ENCODE assay signal across 10 mouse cellular contexts in the genomic region with DNA sequence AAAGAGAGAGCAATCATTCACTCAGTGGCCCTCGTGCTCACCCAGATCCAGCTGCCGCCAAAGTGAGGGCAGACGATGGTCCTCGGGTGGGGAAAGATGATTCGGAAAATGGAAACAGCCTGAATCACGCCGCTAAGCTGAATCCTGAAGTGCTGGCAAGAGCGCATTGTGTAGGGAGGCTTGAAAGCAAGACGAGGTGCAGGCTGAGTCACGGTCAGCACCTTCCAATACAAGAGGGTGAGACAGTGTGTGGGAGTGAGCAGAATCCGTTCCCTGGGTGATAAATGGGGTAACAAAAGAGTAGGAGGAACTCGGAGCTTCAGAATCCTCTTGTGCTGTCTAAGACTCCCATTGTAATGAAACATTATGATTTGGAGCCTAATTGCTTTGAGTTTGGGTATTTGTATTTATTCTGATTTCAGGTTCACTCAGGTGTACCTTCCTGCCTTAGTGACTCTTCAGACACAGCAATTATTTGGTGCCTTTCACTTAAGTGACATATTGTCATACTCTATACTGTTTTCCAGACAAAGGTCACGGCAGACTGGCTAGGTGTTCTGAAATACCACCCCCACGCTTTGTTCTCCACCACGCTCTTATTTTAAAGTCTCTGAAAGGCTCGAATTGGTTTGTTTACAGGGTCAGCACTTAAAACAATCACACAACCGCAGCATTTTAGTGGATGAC.
DNase-seq lines count a peak whose midpoint lies in the region; ATAC-seq lines count a peak whose summit lies in the region.
"Had no signal": no experiment of that assay in that cellular context is flagged by ENCODE, and none has a peak within 500 bp of the region (broad histone marks: within the 10 kb centered on the region; RNA-seq: fewer than 3 reads in every experiment).

No protein-coding gene starts in this region.

- DNase-seq in kidney, adult 8-10 months = no peak
- DNase-seq in left cerebral cortex, adult 8-10 months (ENCODE audit: low spot score in 2 of 2) = peak; percentile 36 to 83
- no peak for DNase-seq in gastrocnemius, postnatal 4 days (ENCODE audit: low spot score in 2 of 2)
- no peak for DNase-seq in adrenal gland, adult (ENCODE audit: inconsistent age in 2 of 2, low spot score in 1 of 2)

- H3K4me3 ChIP-seq in kidney, embryonic 15.5 days (replicated peaks) = no peak overlapping the region
- H3K4me3 ChIP-seq in neural tube, embryonic 14.5 days (ENCODE audit: low read depth, low read length) = no peak overlapping the region
- H3K4me3 ChIP-seq: erythroblast, embryonic 14.5 days; liver, embryonic 12.5 days had no signal

- H3K9ac ChIP-seq in kidney, embryonic 15.5 days = no peak overlapping the region
- no peak overlapping the region for H3K9ac ChIP-seq in neural tube, embryonic 14.5 days (replicated peaks; ENCODE audit: low read depth, low read length)
- H3K9ac ChIP-seq: liver, embryonic 12.5 days had no signal

- no peaks in the 10 kb centered on the region for H3K27me3 ChIP-seq in kidney, embryonic 15.5 days
- H3K27me3 ChIP-seq in neural tube, embryonic 14.5 days (ENCODE audit: control insufficient read depth, insufficient read depth, low read length) = no peaks in the 10 kb centered on the region
- H3K27me3 ChIP-seq: liver, embryonic 12.5 days had no signal

- H3K36me3 ChIP-seq in kidney, embryonic 15.5 days = no peaks in the 10 kb centered on the region
- H3K36me3 ChIP-seq in neural tube, embryonic 14.5 days (ENCODE audit: control insufficient read depth, insufficient read depth, low read length) = no peaks in the 10 kb centered on the region
- H3K36me3 ChIP-seq: liver, embryonic 12.5 days had no signal

- H3K4me2 ChIP-seq in kidney, embryonic 15.5 days = peak overlapping the region; percentile 37
- H3K4me2 ChIP-seq in neural tube, embryonic 14.5 days (ENCODE audit: low read depth, low read length) = peak overlapping the region; percentile 30
- H3K4me2 ChIP-seq: liver, embryonic 12.5 days had no signal

- H3K4me1 ChIP-seq in kidney, embryonic 15.5 days = peaks cover 9% of the 10 kb centered on the region; the same call in 1 of the 2 replicates
- no peaks in the 10 kb centered on the region for H3K4me1 ChIP-seq in neural tube, embryonic 14.5 days (ENCODE audit: control insufficient read depth, insufficient read depth, low read length)
- H3K4me1 ChIP-seq: liver, embryonic 12.5 days had no signal

- peak; percentile 79; the same call in 1 of the 2 replicates for ATAC-seq in kidney, embryonic 15.5 days (replicated peaks; ENCODE audit: low FRiP score)
- ATAC-seq in frontal cortex, adult (ENCODE audit: low TSS enrichment) = peak; percentile 98
- peak; percentile 73; the same call in 1 of the 2 replicates for ATAC-seq in neural tube, embryonic 14.5 days (ENCODE audit: low read depth)
- no peak for ATAC-seq in erythroid progenitor cell, adult 5-6 weeks (replicated peaks; ENCODE audit: low FRiP score, poor library complexity, severe bottlenecking)
- ATAC-seq: liver, embryonic 12.5 days had no signal

- no peaks in the 10 kb centered on the region for H3K9me3 ChIP-seq in kidney, embryonic 15.5 days (replicated peaks)
- no peaks in the 10 kb centered on the region for H3K9me3 ChIP-seq in neural tube, embryonic 14.5 days (ENCODE audit: control insufficient read depth, low read length)
- H3K9me3 ChIP-seq: liver, embryonic 12.5 days had no signal

- no peak overlapping the region for H3K27ac ChIP-seq in kidney, embryonic 15.5 days
- no peak overlapping the region for H3K27ac ChIP-seq in neural tube, embryonic 14.5 days (ENCODE audit: low read depth, low read length)
- H3K27ac ChIP-seq: liver, embryonic 12.5 days had no signal

- 25% methylated on average over 17 of the region's 17 CpGs for WGBS in kidney, embryonic 15.5 days
- WGBS in neural tube, embryonic 14.5 days = 28% methylated on average over 17 of the region's 17 CpGs

Comparison
In these comparisons a context has a peak if more than half of its experiments do, and no peak if none do; other contexts are left out.
1. DNase-seq: peak in left cerebral cortex, adult 8-10 months (2 of 2); none in kidney, adult 8-10 months (0 of 2), gastrocnemius, postnatal 4 days (0 of 2) and adrenal gland, adult (0 of 2).